Mouse (Mus musculus): ENCODE results near the gene Gm21992. TPM values are rescaled to one million over a fixed set of nuclear protein-coding genes. Genes with fewer than 3 reads are reported as not detected.

Gene Gm21992
- total and polyA plus RNA-seq, 3 experiments: 10.8 to 21.9 TPM; not detected in 1

DNA sequence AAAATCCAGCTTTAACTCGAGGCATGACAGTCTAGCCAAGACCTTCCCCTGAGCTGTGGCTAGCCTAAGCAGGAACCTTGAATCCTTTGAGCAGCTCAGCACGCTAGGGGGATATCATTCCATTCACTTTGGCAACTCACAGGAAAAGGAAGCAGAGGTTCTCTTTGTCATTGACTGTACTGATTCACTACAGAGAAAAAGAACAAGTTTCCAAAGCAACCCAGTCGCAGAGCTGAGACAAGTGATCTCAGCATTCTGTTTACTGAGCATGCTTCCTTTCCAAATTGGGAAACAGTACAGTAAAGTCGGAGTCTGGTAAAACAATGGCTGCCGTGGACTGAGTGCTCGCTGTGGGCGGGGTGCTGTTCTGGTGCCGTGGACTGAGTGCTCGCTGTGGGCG lies 102.6 kb downstream of the Gm21992 start:
- Histone ChIP-seq H3K79me2 (ENCODE audit: control insufficient read depth, insufficient read depth, low read length, poor library complexity) (no peaks in the 10 kb centered on the region), H3K9ac (ENCODE audit: control insufficient read depth, low read depth, low read length, poor library complexity, severe bottlenecking) (no peak overlapping the region), H3K36me3 (ENCODE audit: control insufficient read depth in 1 of 2, insufficient read depth in 2 of 2, low read length in 2 of 2) (no peaks in the 10 kb centered on the region), H3K9me3 (replicated peaks; ENCODE audit: insufficient read depth, low read length) (no peaks in the 10 kb centered on the region), H3K4me1 (ENCODE audit: control insufficient read depth in 1 of 2, insufficient read depth in 2 of 2, low read length in 2 of 2) (no peaks in the 10 kb centered on the region), H3K27ac (ENCODE audit: control insufficient read depth, low read depth, low read length) (no peak overlapping the region), H3K4me3 (ENCODE audit: control insufficient read depth in 1 of 2, insufficient read depth in 1 of 2, low read depth in 2 of 2, low read length in 2 of 2) (no peak overlapping the region), H3K27me3 (ENCODE audit: control insufficient read depth in 1 of 2, insufficient read depth in 2 of 2, low read length in 2 of 2) (peaks cover 2 to 4% of the 10 kb centered on the region in 2 experiments; a peak in 3 of 4 replicates)
- DNase-seq (ENCODE audit: low read depth, low spot score): no peak
- TF ChIP-seq ZMIZ1 (IDR thresholded peaks at IDR 0.05; ENCODE audit: low read depth, low read length) (no peak), CHD1 (IDR thresholded peaks at IDR 0.05; ENCODE audit: low read depth, low read length) (no peak), ZC3H11A (IDR thresholded peaks at IDR 0.05; ENCODE audit: low read depth, low read length) (no peak), NELFE (IDR thresholded peaks at IDR 0.05; ENCODE audit: low read depth, low read length) (no peak), GATA1 (IDR thresholded peaks at IDR 0.05; ENCODE audit: low read depth, low read length) (no peak), MXI1 (IDR thresholded peaks at IDR 0.05; ENCODE audit: low read depth, low read length) (no peak), USF1 (IDR thresholded peaks at IDR 0.05; ENCODE audit: low read depth, low read length) (no peak), POLR2AphosphoS2 (IDR thresholded peaks at IDR 0.05; ENCODE audit: low read length) (no peak), HCFC1 (IDR thresholded peaks at IDR 0.05; ENCODE audit: low read depth, low read length) (no peak), UBTF (IDR thresholded peaks at IDR 0.05; ENCODE audit: borderline replicate concordance, insufficient read depth, low read depth, low read length) (no peak), MAFK (IDR thresholded peaks at IDR 0.05; ENCODE audit: borderline replicate concordance, low read depth, low read length) (no peak), E2F4 (IDR thresholded peaks at IDR 0.05; ENCODE audit: borderline replicate concordance, low read depth, low read length) (no peak), ZKSCAN1 (IDR thresholded peaks at IDR 0.05; ENCODE audit: low read depth, low read length) (no peak)

DNA sequence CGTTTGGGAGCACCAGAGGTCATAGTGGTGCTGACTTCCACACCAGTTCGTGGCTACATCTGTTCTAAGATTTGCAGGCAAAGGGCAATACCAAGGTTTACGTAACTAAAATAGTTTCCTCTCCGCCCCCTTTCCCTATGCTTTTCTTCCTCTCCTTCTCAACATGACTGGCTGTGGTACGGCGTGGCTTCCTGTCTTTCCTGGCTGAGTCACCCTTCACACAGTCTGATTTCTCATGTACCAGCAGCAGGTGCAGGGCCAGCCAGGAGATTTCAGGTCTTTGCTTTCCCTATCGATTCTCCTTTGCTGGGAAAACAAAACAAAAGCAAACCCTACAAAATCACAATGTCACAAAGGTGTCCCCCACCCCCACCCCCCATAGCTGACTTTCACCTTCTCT lies 110.2 kb downstream of the Gm21992 start:
- Histone ChIP-seq H3K4me1 (ENCODE audit: control insufficient read depth in 1 of 2, insufficient read depth in 2 of 2, low read length in 2 of 2) (no peaks in the 10 kb centered on the region), H3K36me3 (ENCODE audit: control insufficient read depth in 1 of 2, insufficient read depth in 2 of 2, low read length in 2 of 2) (no peaks in the 10 kb centered on the region), H3K9me3 (replicated peaks; ENCODE audit: insufficient read depth, low read length) (no peaks in the 10 kb centered on the region), H3K4me3 (ENCODE audit: control insufficient read depth in 1 of 2, insufficient read depth in 1 of 2, low read depth in 2 of 2, low read length in 2 of 2) (no peak overlapping the region), H3K27me3 (ENCODE audit: control insufficient read depth in 1 of 2, insufficient read depth in 2 of 2, low read length in 2 of 2) (peaks cover 30 to 31% of the 10 kb centered on the region in 2 experiments), H3K9ac (ENCODE audit: control insufficient read depth, low read depth, low read length, poor library complexity, severe bottlenecking) (no peak overlapping the region), H3K27ac (ENCODE audit: control insufficient read depth, low read depth, low read length) (no peak overlapping the region), H3K79me2 (ENCODE audit: control insufficient read depth, insufficient read depth, low read length, poor library complexity) (no peaks in the 10 kb centered on the region)
- TF ChIP-seq MXI1 (IDR thresholded peaks at IDR 0.05; ENCODE audit: low read depth, low read length) (no peak), JUND (IDR thresholded peaks at IDR 0.05; ENCODE audit: low read depth, low read length) (no peak), ELF1 (IDR thresholded peaks at IDR 0.05; ENCODE audit: low read depth, low read length) (no peak), POLR2AphosphoS2 (IDR thresholded peaks at IDR 0.05; ENCODE audit: low read length) (no peak), ETS1 (IDR thresholded peaks at IDR 0.05; ENCODE audit: low read depth, low read length) (no peak), CTCF (IDR thresholded peaks at IDR 0.05 in 2 of 3, conservative IDR thresholded peaks at IDR 0.05 in 1 of 3; ENCODE audit: control insufficient read depth in 1 of 3, insufficient read depth in 1 of 3, low read depth in 2 of 3, low read length in 3 of 3, poor library complexity in 1 of 3, severe bottlenecking in 1 of 3) (no peak), GATA1 (IDR thresholded peaks at IDR 0.05; ENCODE audit: low read depth, low read length) (no peak), EP300 (IDR thresholded peaks at IDR 0.05; ENCODE audit: low read depth in 1 of 2, low read length in 2 of 2) (no peak), USF1 (IDR thresholded peaks at IDR 0.05; ENCODE audit: low read depth, low read length) (no peak), POLR2AphosphoS5 (IDR thresholded peaks at IDR 0.05; ENCODE audit: borderline replicate concordance, low read depth, low read length) (no peak)
- no peak for DNase-seq (ENCODE audit: low read depth, low spot score)
